Mouse (Mus musculus) testis, postnatal 14 days (tissue): ENCODE data around the gene Elavl1.

Experiments used
- DNase-seq: peaks from one replicate; pipeline ENCODE4 v3.0.0; 2021; ENCODE audit warnings: low spot score

Elavl1 gene

DNA sequence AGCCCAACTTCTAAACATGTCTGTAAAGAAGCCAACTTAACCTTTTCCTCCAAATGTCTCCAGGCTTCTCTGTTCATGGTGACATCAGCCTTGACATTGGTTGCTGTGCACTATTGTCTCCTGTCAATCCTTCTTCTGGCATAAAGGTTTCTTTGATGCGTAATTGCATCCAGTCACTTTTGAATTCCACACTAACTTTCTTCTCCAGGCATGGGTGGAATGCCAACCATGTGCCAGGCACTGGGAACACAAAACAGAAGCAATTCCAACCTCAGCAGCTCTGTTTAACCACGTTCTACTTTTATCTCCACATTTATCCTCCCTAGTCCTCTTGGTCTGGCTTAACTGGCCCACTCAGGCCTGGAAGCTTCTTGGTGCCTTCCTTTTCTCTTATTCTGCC is 4.2 kb downstream of the Elavl1 start:
- DNase-seq: no peak

GRCm38 (mm10) chr8:4320404-4320803 is 4.8 kb downstream of the Elavl1 start:
- no peak for DNase-seq

GRCm38 (mm10) chr8:4319573-4319872 is 5.7 kb downstream of the Elavl1 start:
- DNase-seq: no peak

GRCm38 (mm10) chr8:4318796-4319572 is 6.2 kb downstream of the Elavl1 start:
- DNase-seq: no peak

DNA sequence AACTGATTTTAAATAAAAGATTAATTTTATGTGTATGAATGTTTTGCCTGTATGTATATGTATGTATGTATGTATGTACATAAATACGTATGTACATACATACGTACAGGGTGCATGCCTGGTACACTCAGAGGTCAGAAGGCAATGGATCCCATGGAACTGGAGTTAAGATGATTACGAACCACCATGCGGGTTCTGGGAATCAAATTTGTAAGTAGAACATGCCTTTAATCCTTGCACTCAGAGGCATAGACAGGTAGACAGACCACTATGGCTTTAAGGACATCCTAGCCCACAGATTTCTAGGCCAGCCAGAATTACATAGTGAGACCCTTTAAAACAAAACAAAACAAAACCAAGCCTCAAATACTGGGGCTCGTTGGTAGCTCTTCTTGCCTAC is 7.1 kb downstream of the Elavl1 start:
- no peak for DNase-seq

DNA sequence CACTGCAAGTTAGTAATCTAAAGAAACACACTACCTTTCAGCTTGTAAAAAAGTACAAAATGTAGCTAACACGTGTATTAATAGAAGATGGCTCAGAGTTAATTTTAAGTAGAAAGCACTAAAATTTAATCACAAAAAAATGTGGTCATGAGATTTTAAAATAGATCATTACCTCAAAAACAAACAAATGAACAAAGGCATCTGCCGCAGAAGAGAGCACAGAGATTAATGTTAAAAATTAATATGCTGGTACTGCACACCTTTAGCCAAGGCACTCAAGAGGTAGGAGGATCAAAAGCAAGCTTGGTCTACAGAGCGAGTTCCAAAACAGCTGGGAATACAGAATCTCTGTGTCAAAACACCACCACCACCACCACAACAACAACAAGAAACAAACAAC is 10.4 kb downstream of the Elavl1 start:
- DNase-seq: no peak

GRCm38 (mm10) chr8:4313254-4314124 is 11.7 kb downstream of the Elavl1 start:
- DNase-seq: no peak

GRCm38 (mm10) chr8:4312104-4312503 is 13.1 kb downstream of the Elavl1 start:
- no peak for DNase-seq

DNA sequence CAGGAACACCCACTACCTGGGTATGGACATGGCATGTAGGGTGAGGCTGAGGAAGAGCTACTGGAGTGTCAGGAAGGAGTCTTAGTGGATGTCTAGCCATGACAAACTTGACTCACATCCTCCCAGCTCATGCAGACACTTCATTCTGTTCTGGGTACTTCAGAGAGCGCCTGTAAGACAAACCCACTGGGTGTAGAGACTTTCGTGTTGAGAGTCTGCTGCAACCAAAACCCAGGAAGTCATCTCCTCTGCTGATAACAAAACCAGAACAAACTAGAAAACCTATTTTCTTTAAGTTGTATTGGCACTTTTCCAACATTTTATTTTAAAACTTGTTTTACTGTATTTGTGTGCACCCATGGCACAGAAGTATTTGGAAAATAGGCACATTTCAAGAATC is 19.4 kb downstream of the Elavl1 start:
- DNase-seq: no peak

DNA sequence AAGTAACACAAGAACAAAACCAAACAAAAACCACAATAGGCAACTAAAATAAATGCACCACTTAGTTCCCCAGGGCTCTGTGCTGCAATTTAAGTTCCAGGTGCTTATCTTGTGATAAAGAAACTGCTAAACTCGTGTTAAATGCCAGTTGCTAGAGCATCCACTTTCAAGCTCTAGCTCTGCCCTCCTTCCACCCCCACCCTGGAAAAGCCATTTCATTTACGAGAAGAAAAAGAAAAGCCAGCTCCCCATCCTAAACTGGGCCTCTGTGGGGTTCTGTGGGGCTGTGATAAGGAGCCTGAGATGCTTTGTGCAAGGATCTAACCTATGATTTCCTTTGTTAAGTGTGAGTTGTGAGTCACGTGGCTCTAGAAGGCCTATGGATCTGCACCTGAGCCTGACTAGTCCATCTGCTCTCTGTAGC is 21.1 kb downstream of the Elavl1 start:
- DNase-seq: no peak

DNA sequence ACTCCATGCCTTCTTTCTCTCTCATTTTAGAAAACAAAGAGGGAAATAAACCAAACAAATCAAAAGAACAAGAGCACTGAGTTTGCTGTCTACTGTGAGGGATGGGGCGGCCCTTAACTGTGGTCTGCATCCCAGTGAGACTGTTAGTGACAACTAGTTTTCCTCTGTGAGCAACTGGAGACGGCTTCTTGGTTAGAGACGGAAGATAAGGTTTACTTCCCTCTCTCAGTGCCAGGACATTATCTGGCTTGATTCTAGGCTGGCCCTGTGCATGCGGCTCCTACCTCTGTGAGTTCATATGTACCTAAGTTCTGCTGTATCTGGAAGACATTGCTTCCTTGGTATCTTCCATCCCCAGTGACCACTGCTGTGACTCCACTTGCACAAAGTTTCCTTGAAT is 27.4 kb downstream of the Elavl1 start:
- no peak for DNase-seq

GRCm38 (mm10) chr8:4292738-4293137 is 32.5 kb downstream of the Elavl1 start:
- no peak for DNase-seq

- no peak for DNase-seq
Observed at GRCm38 (mm10) chr8:4276111-4276465, 49.1 kb downstream of the Elavl1 start.

GRCm38 (mm10) chr8:4275275-4276110 is 49.7 kb downstream of the Elavl1 start, which contains the start of gene Timm44:
TSS of gene Timm44 (minus strand) at chr8:4275913.
- peak; percentile 94 for DNase-seq

GRCm38 (mm10) chr8:4269609-4270008 is 55.6 kb downstream of the Elavl1 start:
- no peak for DNase-seq

GRCm38 (mm10) chr8:4267627-4268026 is 57.6 kb downstream of the Elavl1 start:
- DNase-seq: no peak

GRCm38 (mm10) chr8:4265160-4265914 is 59.9 kb downstream of the Elavl1 start:
- no peak for DNase-seq

GRCm38 (mm10) chr8:4263105-4263791 is 62.0 kb downstream of the Elavl1 start:
- peak; percentile 80 for DNase-seq

GRCm38 (mm10) chr8:4259805-4260170 is 65.4 kb downstream of the Elavl1 start:
- DNase-seq: no peak

GRCm38 (mm10) chr8:4259125-4259804 is 65.9 kb downstream of the Elavl1 start, which contains the start of gene Ctxn1:
TSS of gene Ctxn1 (minus strand) at chr8:4259274.
- peak; percentile 90 for DNase-seq

GRCm38 (mm10) chr8:4258678-4259077 is 66.5 kb downstream of the Elavl1 start:
- DNase-seq: peak; percentile 58
